Mouse (Mus musculus) heart, postnatal 0 days (tissue): ENCODE data around the gene Ins2.

Experiments used
- CTCF ChIP-seq: IDR thresholded peaks from 2 replicates; pipeline ENCODE4 v1.5.1; 2016; ENCODE audit warnings: antibody characterized with exemption, control low read depth, low read depth
- EP300 ChIP-seq: IDR thresholded peaks from 2 replicates; pipeline ENCODE4 v1.6.1; 2016; ENCODE audit warnings: antibody characterized with exemption, low read depth

DNA sequence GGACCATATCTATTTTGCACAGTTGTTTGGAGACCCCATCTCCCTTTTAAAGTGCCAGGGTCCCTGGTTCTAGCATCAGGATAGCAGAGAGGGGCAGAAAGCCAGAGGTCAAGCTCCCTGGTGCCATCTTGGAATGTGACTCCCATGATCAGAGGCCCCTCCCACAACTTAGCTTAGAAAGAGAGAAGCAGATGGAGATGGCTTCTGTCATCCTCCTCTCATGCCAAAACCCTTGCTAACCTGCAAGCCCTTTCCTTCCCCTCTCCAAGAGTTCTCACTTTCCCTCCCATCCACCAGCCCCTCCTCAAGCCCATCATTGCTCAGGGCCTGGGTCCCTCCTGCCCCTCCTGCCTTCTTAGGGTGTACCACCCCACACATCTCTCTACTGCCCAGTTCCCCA is 107.0 kb downstream of the Ins2 start:
- TF ChIP-seq CTCF (no peak), EP300 (no peak)
